Mouse (Mus musculus): ENCODE data around the gene Arnt2. TPM values are rescaled to one million over a fixed set of nuclear protein-coding genes. Genes with fewer than 3 reads are reported as not detected.

Arnt2 gene
- polyA plus RNA-seq, 1 experiment = 60.9 TPM

- no peak for DNase-seq
- WGBS = 92% methylated on average over 1 of the region's 1 CpGs
- no peaks in the 10 kb centered on the region for H3K27me3 ChIP-seq (ENCODE audit: control insufficient read depth, insufficient read depth, low read length)
- no peak overlapping the region for H3K27ac ChIP-seq (ENCODE audit: insufficient read depth, low read length)
- H3K4me1 ChIP-seq (ENCODE audit: control insufficient read depth, insufficient read depth, low read length) = no peaks in the 10 kb centered on the region
- no peak overlapping the region for H3K4me3 ChIP-seq (replicated peaks; ENCODE audit: insufficient read depth, low read depth, low read length)
- TF ChIP-seq POLR2A (IDR thresholded peaks at IDR 0.05; ENCODE audit: borderline replicate concordance, insufficient read depth, low read length) (no peak), CTCF (IDR thresholded peaks at IDR 0.05; ENCODE audit: borderline replicate concordance, insufficient read depth, low read depth, low read length) (no peak)
Observed at GRCm38 (mm10) chr7:84300261-84300660, 109.7 kb downstream of the Arnt2 start.

DNA sequence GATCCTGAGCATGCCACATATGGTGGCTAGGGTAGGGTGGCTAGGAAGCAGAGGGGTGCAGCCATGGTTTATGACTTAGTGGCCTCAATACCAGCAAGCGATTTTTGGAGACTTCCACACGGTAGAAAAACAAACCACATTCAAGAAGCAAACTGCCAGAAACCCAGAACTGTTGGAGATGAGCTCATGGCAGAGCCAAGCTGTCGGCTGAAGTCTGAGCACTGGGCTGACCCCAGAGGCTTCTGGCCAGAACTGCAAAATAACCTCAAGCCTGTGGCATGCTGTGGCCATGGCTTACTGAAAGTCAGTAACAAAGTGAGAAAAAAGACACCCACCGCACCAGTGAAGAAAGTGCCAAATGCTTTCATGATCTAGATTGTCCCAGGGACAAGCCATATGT is 110.4 kb downstream of the Arnt2 start:
- no peak for DNase-seq
- 21% methylated on average over 4 of the region's 4 CpGs for WGBS
- no peaks in the 10 kb centered on the region for H3K27me3 ChIP-seq (ENCODE audit: control insufficient read depth, insufficient read depth, low read length)

GRCm38 (mm10) chr7:84293054-84293453 is 116.9 kb downstream of the Arnt2 start:
- DNase-seq = no peak
- 80% methylated on average over 7 of the region's 7 CpGs for WGBS
- Histone ChIP-seq H3K4me1 (ENCODE audit: control insufficient read depth, insufficient read depth, low read length) (no peaks in the 10 kb centered on the region), H3K4me3 (replicated peaks; ENCODE audit: insufficient read depth, low read depth, low read length) (no peak overlapping the region), H3K27ac (ENCODE audit: insufficient read depth, low read length) (no peak overlapping the region), H3K27me3 (ENCODE audit: control insufficient read depth, insufficient read depth, low read length) (no peaks in the 10 kb centered on the region)
- TF ChIP-seq CTCF (IDR thresholded peaks at IDR 0.05; ENCODE audit: borderline replicate concordance, insufficient read depth, low read depth, low read length) (no peak), POLR2A (IDR thresholded peaks at IDR 0.05; ENCODE audit: borderline replicate concordance, insufficient read depth, low read length) (no peak)

More for the DNA sequence above, 110.4 kb downstream of the Arnt2 start:
- Histone ChIP-seq H3K4me1 (ENCODE audit: control insufficient read depth, insufficient read depth, low read length) (no peaks in the 10 kb centered on the region), H3K4me3 (replicated peaks; ENCODE audit: insufficient read depth, low read depth, low read length) (no peak overlapping the region), H3K27ac (ENCODE audit: insufficient read depth, low read length) (no peak overlapping the region)
- TF ChIP-seq POLR2A (IDR thresholded peaks at IDR 0.05; ENCODE audit: borderline replicate concordance, insufficient read depth, low read length) = no peak
- TF ChIP-seq CTCF (IDR thresholded peaks at IDR 0.05; ENCODE audit: borderline replicate concordance, insufficient read depth, low read depth, low read length) = no peak

GRCm38 (mm10) chr7:84287226-84287587 is 122.8 kb downstream of the Arnt2 start:
- Histone ChIP-seq H3K27ac (ENCODE audit: insufficient read depth, low read length) (no peak overlapping the region), H3K4me1 (ENCODE audit: control insufficient read depth, insufficient read depth, low read length) (no peaks in the 10 kb centered on the region), H3K27me3 (ENCODE audit: control insufficient read depth, insufficient read depth, low read length) (no peaks in the 10 kb centered on the region), H3K4me3 (replicated peaks; ENCODE audit: insufficient read depth, low read depth, low read length) (no peak overlapping the region)
- TF ChIP-seq CTCF (IDR thresholded peaks at IDR 0.05; ENCODE audit: borderline replicate concordance, insufficient read depth, low read depth, low read length) (no peak), POLR2A (IDR thresholded peaks at IDR 0.05; ENCODE audit: borderline replicate concordance, insufficient read depth, low read length) (no peak)
- 75% methylated on average over 2 of the region's 2 CpGs for WGBS
- no peak for DNase-seq

DNA sequence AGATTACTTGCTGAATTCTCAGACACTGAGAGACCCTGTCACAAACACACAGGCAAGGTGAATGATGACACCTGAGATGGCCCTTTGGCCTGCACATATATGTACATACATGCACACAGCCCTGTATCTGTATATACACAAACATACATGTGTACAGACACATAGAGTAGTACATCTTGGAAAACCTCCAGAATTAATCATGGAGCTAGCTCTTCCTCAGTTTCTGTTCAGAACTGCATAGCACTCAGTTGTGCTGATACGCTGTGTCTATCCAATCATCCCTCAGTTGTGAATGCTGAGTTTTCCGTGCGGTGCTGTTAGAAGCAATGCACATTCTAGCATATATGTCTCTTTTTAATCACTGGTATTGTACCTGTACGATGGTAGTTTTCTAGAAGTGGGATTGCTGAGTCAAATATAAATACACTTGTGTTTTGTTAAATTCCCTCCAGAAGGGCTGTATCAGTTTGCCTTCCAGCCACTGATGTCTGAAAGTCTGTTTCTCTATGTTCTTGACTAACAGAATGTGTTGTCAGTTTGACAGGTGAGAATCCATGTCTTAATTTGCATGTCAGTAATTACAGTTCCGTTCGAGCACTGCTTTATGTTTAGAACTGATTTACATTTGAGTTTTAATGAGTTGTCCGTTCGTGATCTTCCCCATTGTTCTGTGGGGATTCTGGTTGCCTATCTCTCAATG is 123.3 kb downstream of the Arnt2 start:
- Histone ChIP-seq H3K27me3 (ENCODE audit: control insufficient read depth, insufficient read depth, low read length) (no peaks in the 10 kb centered on the region), H3K4me1 (ENCODE audit: control insufficient read depth, insufficient read depth, low read length) (no peaks in the 10 kb centered on the region)
- 89% methylated on average over 8 of the region's 8 CpGs for WGBS

DNA sequence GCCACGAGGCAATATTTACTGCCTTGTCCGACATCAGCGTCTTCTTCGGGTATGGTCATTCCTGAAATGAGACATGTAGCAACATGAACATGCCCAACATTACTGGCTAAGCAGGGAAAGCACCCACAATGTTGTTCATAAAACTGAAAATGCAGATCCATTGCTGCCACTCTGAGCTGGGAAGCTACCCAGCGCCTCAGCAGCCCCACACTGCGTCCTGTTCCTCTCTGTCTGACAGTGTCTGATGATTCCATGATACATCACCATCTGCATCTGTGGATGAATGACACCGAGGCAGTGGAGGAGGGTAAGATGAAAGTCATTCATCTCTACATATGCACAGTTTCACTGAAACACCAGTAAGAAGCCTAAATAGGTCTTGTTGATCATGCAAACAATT is 124.2 kb downstream of the Arnt2 start:
- no peak for DNase-seq
- H3K4me3 ChIP-seq (replicated peaks; ENCODE audit: insufficient read depth, low read depth, low read length) = no peak overlapping the region
- no peaks in the 10 kb centered on the region for H3K27me3 ChIP-seq (ENCODE audit: control insufficient read depth, insufficient read depth, low read length)
- no peak overlapping the region for H3K27ac ChIP-seq (ENCODE audit: insufficient read depth, low read length)
- no peak for TF ChIP-seq POLR2A (IDR thresholded peaks at IDR 0.05; ENCODE audit: borderline replicate concordance, insufficient read depth, low read length)
- TF ChIP-seq CTCF (IDR thresholded peaks at IDR 0.05; ENCODE audit: borderline replicate concordance, insufficient read depth, low read depth, low read length) = no peak
- H3K4me1 ChIP-seq (ENCODE audit: control insufficient read depth, insufficient read depth, low read length) = no peaks in the 10 kb centered on the region
- 90% methylated on average over 7 of the region's 7 CpGs for WGBS

More for the DNA sequence above, 123.3 kb downstream of the Arnt2 start:
- Histone ChIP-seq H3K27ac (ENCODE audit: insufficient read depth, low read length) (no peak overlapping the region), H3K4me3 (replicated peaks; ENCODE audit: insufficient read depth, low read depth, low read length) (no peak overlapping the region)
- no peak for DNase-seq
- TF ChIP-seq POLR2A (IDR thresholded peaks at IDR 0.05; ENCODE audit: borderline replicate concordance, insufficient read depth, low read length) = no peak
- no peak for TF ChIP-seq CTCF (IDR thresholded peaks at IDR 0.05; ENCODE audit: borderline replicate concordance, insufficient read depth, low read depth, low read length)

- Histone ChIP-seq H3K4me1 (ENCODE audit: control insufficient read depth, insufficient read depth, low read length) (no peaks in the 10 kb centered on the region), H3K4me3 (replicated peaks; ENCODE audit: insufficient read depth, low read depth, low read length) (no peak overlapping the region), H3K27ac (ENCODE audit: insufficient read depth, low read length) (no peak overlapping the region), H3K27me3 (ENCODE audit: control insufficient read depth, insufficient read depth, low read length) (no peaks in the 10 kb centered on the region)
- no peak for DNase-seq
- TF ChIP-seq POLR2A (IDR thresholded peaks at IDR 0.05; ENCODE audit: borderline replicate concordance, insufficient read depth, low read length) (no peak), CTCF (IDR thresholded peaks at IDR 0.05; ENCODE audit: borderline replicate concordance, insufficient read depth, low read depth, low read length) (no peak)
- 78% methylated on average over 3 of the region's 3 CpGs for WGBS
Observed at GRCm38 (mm10) chr7:84284974-84285373, 125.0 kb downstream of the Arnt2 start.

DNA sequence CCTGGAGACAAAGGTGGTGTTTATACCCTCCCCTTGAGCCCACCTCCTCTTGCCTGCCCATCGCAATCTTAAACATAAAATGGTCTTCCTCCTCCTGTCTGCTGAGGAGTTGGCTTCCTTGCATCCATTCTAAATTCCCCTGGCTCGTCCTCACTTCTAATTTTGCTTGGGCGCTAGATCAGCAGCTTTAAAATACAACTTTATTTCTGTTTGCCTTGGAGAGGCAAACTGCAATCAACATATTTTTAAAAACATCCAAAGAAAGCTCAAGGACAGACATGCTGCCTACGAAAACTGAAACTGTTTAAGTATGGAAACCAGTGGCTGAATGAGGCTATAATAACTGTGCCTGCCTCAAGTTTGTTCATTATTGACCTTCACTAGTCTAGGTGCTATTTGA is 127.7 kb downstream of the Arnt2 start:
- no peaks in the 10 kb centered on the region for H3K27me3 ChIP-seq (ENCODE audit: control insufficient read depth, insufficient read depth, low read length)
- DNase-seq = no peak
- 89% methylated on average over 4 of the region's 4 CpGs for WGBS
- H3K4me3 ChIP-seq (replicated peaks; ENCODE audit: insufficient read depth, low read depth, low read length) = no peak overlapping the region
- H3K27ac ChIP-seq (ENCODE audit: insufficient read depth, low read length) = no peak overlapping the region
- TF ChIP-seq CTCF (IDR thresholded peaks at IDR 0.05; ENCODE audit: borderline replicate concordance, insufficient read depth, low read depth, low read length) (no peak), POLR2A (IDR thresholded peaks at IDR 0.05; ENCODE audit: borderline replicate concordance, insufficient read depth, low read length) (no peak)
- H3K4me1 ChIP-seq (ENCODE audit: control insufficient read depth, insufficient read depth, low read length) = no peaks in the 10 kb centered on the region
